Mouse (Mus musculus): ENCODE measurements around the gene Barhl2.

DNA sequence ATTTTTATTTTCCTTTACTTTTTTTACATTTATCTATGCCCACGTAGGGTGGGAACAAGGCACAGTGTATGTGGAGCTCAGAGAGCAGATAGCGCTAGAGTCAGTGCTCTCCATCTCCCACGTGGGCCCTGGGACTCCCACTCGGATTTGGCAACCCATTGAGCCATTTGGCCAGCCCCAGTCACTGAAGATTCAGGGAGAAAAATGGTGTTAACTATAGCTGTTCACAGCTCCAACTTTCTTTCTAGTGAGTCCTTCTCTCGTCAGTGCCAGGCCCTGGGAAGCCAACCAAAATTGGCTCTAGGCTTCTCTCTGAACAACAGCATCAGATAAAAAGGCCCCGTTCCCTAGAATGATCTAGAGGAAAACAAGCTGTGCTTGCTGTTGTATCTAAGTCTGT is 42.2 kb downstream of the Barhl2 start:
- TF ChIP-seq EP300 (IDR thresholded peaks at IDR 0.05; ENCODE audit: insufficient read depth, low read depth, low read length) (no peak), CTCF (IDR thresholded peaks at IDR 0.05; ENCODE audit: low read depth, low read length) (no peak), POLR2A (IDR thresholded peaks at IDR 0.05; ENCODE audit: insufficient read depth, low read length) (no peak)
